Mouse (Mus musculus): Measurements from ENCODE around the gene Usp49. TPM values are rescaled to one million over a fixed set of nuclear protein-coding genes. Genes with fewer than 3 reads are reported as not detected.

Gene Usp49
- polyA plus RNA-seq, 1 experiment from 2014 or later = 7.9 TPM

DNA sequence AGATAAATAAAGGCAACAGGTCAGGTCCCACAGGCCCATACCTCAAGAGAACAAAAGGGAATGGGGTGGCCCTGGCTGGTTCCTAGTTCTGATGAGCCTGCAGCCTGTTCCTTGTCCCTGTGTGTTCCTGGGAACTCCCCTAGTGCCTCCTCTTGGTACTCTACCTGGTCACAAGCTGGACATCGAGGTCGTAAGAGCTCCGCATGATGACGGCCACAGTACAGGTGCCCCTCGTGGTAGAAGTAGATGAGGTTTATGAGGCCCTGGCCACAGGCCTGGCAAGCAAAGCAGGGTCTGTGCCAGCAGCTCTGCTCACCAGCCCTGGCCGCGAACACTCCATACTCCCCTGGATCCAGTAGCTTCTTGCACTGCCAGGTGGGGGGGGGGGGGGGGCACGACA lies 59.4 kb downstream of the Usp49 start:
- no peaks in the 10 kb centered on the region for H3K9me3 ChIP-seq (ENCODE audit: control insufficient read depth, low read length)
- DNase-seq (ENCODE audit: low spot score) (no peak), ATAC-seq (ENCODE audit: insufficient read depth, low FRiP score, low TSS enrichment) (no peak)
- H3K4me3 ChIP-seq (ENCODE audit: low read depth, low read length) = no peak overlapping the region
- H3K4me2 ChIP-seq (ENCODE audit: low read depth) = no peak overlapping the region
- H3K9ac ChIP-seq (ENCODE audit: low read length) = no peak overlapping the region
- peaks cover 7% of the 10 kb centered on the region for H3K4me1 ChIP-seq (ENCODE audit: control insufficient read depth, insufficient read depth, low read length)
- no peaks in the 10 kb centered on the region for H3K36me3 ChIP-seq (ENCODE audit: control insufficient read depth, insufficient read depth, low read length)
- 82% methylated on average over 7 of the region's 8 CpGs for WGBS
- H3K27ac ChIP-seq (ENCODE audit: low read depth, low read length) = no peak overlapping the region
- no peaks in the 10 kb centered on the region for H3K27me3 ChIP-seq (ENCODE audit: control insufficient read depth, insufficient read depth, low read length)

DNA sequence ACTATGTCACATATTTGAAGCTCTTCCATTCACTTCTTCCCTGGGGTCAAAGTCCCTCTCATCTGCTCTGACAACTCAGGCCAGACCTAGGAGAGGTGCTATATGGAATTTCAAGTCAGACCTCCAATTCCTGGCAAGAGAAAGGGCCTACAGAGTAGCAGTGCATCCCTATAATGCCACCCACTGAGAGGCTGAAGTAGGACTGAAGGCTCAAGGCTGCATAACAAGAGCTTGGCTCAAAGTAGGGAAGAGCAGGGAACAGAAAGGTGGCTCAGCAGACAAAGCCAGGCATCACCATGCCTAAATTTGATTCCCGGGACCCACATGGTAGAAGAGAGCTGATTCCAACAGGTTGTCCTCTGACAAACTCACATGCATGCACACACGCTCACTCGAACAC lies 61.2 kb downstream of the Usp49 start:
- Histone ChIP-seq H3K27ac (ENCODE audit: low read depth, low read length) (no peak overlapping the region), H3K27me3 (ENCODE audit: control insufficient read depth, insufficient read depth, low read length) (no peaks in the 10 kb centered on the region), H3K36me3 (ENCODE audit: control insufficient read depth, insufficient read depth, low read length) (no peaks in the 10 kb centered on the region), H3K9me3 (ENCODE audit: control insufficient read depth, low read length) (no peaks in the 10 kb centered on the region), H3K4me3 (ENCODE audit: low read depth, low read length) (no peak overlapping the region), H3K4me2 (ENCODE audit: low read depth) (no peak overlapping the region), H3K4me1 (ENCODE audit: control insufficient read depth, insufficient read depth, low read length) (peaks cover 7% of the 10 kb centered on the region), H3K9ac (ENCODE audit: low read length) (no peak overlapping the region)
- no peak for DNase-seq (ENCODE audit: low spot score)
- 89% methylated on average over 3 of the region's 3 CpGs for WGBS
- no peak for ATAC-seq (ENCODE audit: insufficient read depth, low FRiP score, low TSS enrichment)

DNA sequence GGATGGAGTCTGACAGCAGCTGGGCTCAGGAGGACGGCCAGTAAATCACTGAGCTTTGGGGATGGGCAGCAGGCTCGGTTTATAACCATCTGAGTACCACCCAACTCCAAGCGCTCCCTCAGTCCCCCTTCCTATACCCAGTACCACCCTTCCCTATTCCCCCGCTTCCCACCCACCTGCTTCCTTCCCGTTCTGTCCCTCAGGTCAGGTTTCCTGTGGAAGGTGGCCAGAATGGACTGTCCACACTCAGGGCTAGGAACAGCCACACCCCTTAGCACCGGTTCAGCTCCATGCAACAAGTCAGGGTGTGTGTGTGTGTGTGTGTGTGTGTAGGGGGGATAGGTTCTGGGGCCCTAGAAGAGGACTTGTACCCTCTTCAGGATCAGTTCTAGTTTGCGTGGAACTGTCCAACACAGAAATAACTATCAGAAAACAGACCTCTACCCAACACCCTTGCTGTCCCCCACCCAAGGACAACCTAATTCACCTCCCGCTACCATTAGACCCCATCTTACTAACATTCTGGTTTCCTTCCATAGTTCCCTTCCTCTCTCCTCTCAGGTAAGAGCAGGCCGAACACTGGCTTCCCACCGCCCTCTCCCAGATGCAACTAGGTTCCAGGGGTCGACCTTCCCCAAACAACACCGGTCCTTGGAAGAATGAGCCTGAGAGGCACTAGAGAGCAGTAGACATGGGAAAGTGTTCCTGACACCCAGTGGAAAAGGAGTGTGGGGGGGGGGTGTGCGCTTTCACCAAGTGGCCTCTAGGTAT lies 63.4 kb downstream of the Usp49 start:
- no peak for ATAC-seq (ENCODE audit: insufficient read depth, low FRiP score, low TSS enrichment)
- no peak overlapping the region for H3K27ac ChIP-seq (ENCODE audit: low read depth, low read length)
- WGBS = 33% methylated on average over 13 of the region's 13 CpGs
- peak overlapping the region; percentile 66 for H3K4me2 ChIP-seq (ENCODE audit: low read depth)
- no peaks in the 10 kb centered on the region for H3K9me3 ChIP-seq (ENCODE audit: control insufficient read depth, low read length)
- H3K4me1 ChIP-seq (ENCODE audit: control insufficient read depth, insufficient read depth, low read length) = no peaks in the 10 kb centered on the region
- H3K36me3 ChIP-seq (ENCODE audit: control insufficient read depth, insufficient read depth, low read length) = no peaks in the 10 kb centered on the region
- peak overlapping the region; percentile 72 for H3K9ac ChIP-seq (ENCODE audit: low read length)
- no peak for DNase-seq (ENCODE audit: low spot score)
- no peaks in the 10 kb centered on the region for H3K27me3 ChIP-seq (ENCODE audit: control insufficient read depth, insufficient read depth, low read length)
- peak overlapping the region; percentile 48 for H3K4me3 ChIP-seq (ENCODE audit: low read depth, low read length)

DNA sequence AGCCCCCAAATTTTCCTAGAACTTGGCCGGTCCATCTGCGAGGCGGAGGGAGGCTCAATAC lies 63.8 kb downstream of the Usp49 start, which contains the start of gene Gm21981:
Gene Gm21981 (minus strand): TSS at position 14 of the 61 bp plus-strand sequence.
- no peaks in the 10 kb centered on the region for H3K4me1 ChIP-seq (ENCODE audit: control insufficient read depth, insufficient read depth, low read length)
- no peak for ATAC-seq (ENCODE audit: insufficient read depth, low FRiP score, low TSS enrichment)
- peak within 1 kb of the TSS; percentile 72 for H3K9ac ChIP-seq (ENCODE audit: low read length)
- 0% methylated on average over 3 of the region's 3 CpGs for WGBS
- no peaks in the 10 kb centered on the region for H3K36me3 ChIP-seq (ENCODE audit: control insufficient read depth, insufficient read depth, low read length)
- H3K4me3 ChIP-seq (ENCODE audit: low read depth, low read length) = peak within 1 kb of the TSS; percentile 48
- H3K4me2 ChIP-seq (ENCODE audit: low read depth) = peak within 1 kb of the TSS; percentile 66
- DNase-seq (ENCODE audit: low spot score) = no peak
- no peaks in the 10 kb centered on the region for H3K9me3 ChIP-seq (ENCODE audit: control insufficient read depth, low read length)
- peak within 1 kb of the TSS; percentile 45; the same call in 1 of the 2 replicates for H3K27ac ChIP-seq (ENCODE audit: low read depth, low read length)
- no peaks in the 10 kb centered on the region for H3K27me3 ChIP-seq (ENCODE audit: control insufficient read depth, insufficient read depth, low read length)

DNA sequence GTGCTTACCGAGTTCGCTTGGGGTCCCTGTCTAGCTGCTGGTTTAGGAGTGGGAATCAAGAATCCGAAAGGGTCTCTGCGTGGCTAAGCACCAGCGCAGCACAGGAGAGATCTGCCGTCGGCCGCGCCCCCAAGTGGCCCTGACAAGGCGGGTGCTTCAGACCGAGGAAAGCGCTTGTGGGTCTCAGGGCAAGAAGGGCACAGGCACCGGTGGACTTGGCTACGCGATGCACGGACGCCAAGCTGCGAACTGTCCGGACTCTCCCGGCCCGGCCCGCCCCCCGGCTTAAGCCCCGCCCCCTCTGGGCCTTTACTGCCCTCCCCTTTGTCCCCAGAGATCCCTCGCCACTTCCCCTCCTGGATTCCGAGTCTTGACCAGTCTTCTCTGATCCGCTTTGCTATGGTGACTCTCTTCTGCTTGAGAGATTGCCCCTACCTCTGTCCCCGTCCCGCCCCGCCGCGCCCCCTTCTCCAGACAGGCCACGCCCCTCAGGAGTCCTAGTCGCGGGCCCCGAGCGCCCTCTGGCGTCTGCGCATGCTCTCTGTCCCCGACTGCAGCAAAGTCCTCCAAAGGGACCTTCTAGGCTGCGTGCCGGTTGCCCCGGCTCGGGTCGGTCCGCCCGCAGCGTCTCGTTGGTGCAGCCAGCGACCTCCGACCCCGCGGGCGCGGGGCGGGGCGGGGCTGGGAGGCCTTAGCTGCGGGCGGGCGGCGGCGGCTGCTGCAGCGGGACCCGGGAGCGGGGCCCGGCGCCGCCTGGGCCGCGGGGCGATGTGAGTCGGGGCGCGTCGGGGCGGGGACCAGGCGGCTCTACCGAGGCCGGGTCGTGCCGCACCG lies 64.2 kb downstream of the Usp49 start, which contains the start of gene Prickle4:
Gene Prickle4 (minus strand): TSS at position 234 of the 834 bp plus-strand sequence.
- Histone ChIP-seq H3K4me1 (ENCODE audit: control insufficient read depth, insufficient read depth, low read length) (no peaks in the 10 kb centered on the region), H3K27ac (ENCODE audit: low read depth, low read length) (peak within 1 kb of the TSS; percentile 45; the same call in 1 of the 2 replicates), H3K4me2 (ENCODE audit: low read depth) (peak within 1 kb of the TSS; percentile 66), H3K4me3 (ENCODE audit: low read depth, low read length) (peak within 1 kb of the TSS; percentile 48), H3K36me3 (ENCODE audit: control insufficient read depth, insufficient read depth, low read length) (no peaks in the 10 kb centered on the region), H3K27me3 (ENCODE audit: control insufficient read depth, insufficient read depth, low read length) (no peaks in the 10 kb centered on the region), H3K9ac (ENCODE audit: low read length) (peak within 1 kb of the TSS; percentile 72), H3K9me3 (ENCODE audit: control insufficient read depth, low read length) (no peaks in the 10 kb centered on the region)
- DNase-seq (ENCODE audit: low spot score) = peak; percentile 98
- peak; percentile 94 for ATAC-seq (ENCODE audit: insufficient read depth, low FRiP score, low TSS enrichment)
- WGBS = 1% methylated on average over 58 of the region's 82 CpGs

DNA sequence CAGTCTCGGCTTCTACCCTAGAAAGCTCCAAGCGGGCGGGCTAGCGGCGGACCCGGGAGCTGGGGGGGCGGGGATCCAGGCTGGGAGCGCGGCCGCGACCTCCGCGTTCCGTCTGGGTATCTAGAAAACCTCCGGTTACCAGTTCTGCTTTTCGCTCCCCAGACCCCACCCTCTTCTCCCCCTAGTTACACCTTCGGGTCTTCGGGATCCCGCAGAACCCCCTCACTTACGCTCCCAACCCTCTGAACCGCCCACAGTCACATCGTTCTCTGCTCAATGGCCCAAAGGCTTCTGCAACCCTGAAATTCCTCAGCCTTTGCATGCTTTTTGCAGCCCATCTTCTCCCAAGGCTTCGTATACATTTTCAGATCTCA lies 64.8 kb downstream of the Usp49 start:
- no peaks in the 10 kb centered on the region for H3K27me3 ChIP-seq (ENCODE audit: control insufficient read depth, insufficient read depth, low read length)
- H3K9me3 ChIP-seq (ENCODE audit: control insufficient read depth, low read length) = no peaks in the 10 kb centered on the region
- WGBS = under 1% methylated on average over 18 of the region's 23 CpGs
- H3K4me2 ChIP-seq (ENCODE audit: low read depth) = peak overlapping the region; percentile 66
- DNase-seq (ENCODE audit: low spot score) (no peak), ATAC-seq (ENCODE audit: insufficient read depth, low FRiP score, low TSS enrichment) (peak; percentile 9; the same call in 1 of the 2 replicates)
- no peak overlapping the region for H3K27ac ChIP-seq (ENCODE audit: low read depth, low read length)
- H3K9ac ChIP-seq (ENCODE audit: low read length) = peak overlapping the region; percentile 72
- no peaks in the 10 kb centered on the region for H3K4me1 ChIP-seq (ENCODE audit: control insufficient read depth, insufficient read depth, low read length)
- H3K36me3 ChIP-seq (ENCODE audit: control insufficient read depth, insufficient read depth, low read length) = no peaks in the 10 kb centered on the region
- peak overlapping the region; percentile 48 for H3K4me3 ChIP-seq (ENCODE audit: low read depth, low read length)

DNA sequence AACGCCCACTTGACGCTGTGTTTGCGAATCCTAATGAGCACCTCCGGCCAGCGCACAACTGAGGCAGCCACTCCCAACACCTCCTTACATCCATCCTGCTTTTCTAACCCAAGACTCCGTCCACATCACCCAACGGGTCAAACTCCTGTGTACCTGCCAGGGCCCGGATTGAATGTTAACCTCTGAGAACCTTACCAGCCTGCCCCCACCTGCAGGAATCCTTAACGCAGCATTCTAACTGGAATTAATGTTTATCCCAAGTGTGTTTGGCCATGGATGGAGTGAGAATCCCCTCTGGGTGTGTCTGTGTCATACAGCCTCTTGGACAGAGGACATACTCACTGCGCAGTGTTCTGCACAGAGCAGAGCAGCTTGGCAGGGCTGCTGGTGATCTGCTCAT lies 67.7 kb downstream of the Usp49 start:
- 91% methylated on average over 10 of the region's 10 CpGs for WGBS
- Histone ChIP-seq H3K9ac (ENCODE audit: low read length) (no peak overlapping the region), H3K4me3 (ENCODE audit: low read depth, low read length) (no peak overlapping the region), H3K27me3 (ENCODE audit: control insufficient read depth, insufficient read depth, low read length) (peaks cover 4% of the 10 kb centered on the region; the same call in 1 of the 2 replicates), H3K4me1 (ENCODE audit: control insufficient read depth, insufficient read depth, low read length) (no peaks in the 10 kb centered on the region), H3K36me3 (ENCODE audit: control insufficient read depth, insufficient read depth, low read length) (no peaks in the 10 kb centered on the region), H3K9me3 (ENCODE audit: control insufficient read depth, low read length) (no peaks in the 10 kb centered on the region), H3K27ac (ENCODE audit: low read depth, low read length) (no peak overlapping the region), H3K4me2 (ENCODE audit: low read depth) (no peak overlapping the region)
- ATAC-seq (ENCODE audit: insufficient read depth, low FRiP score, low TSS enrichment) (no peak), DNase-seq (ENCODE audit: low spot score) (no peak)

DNA sequence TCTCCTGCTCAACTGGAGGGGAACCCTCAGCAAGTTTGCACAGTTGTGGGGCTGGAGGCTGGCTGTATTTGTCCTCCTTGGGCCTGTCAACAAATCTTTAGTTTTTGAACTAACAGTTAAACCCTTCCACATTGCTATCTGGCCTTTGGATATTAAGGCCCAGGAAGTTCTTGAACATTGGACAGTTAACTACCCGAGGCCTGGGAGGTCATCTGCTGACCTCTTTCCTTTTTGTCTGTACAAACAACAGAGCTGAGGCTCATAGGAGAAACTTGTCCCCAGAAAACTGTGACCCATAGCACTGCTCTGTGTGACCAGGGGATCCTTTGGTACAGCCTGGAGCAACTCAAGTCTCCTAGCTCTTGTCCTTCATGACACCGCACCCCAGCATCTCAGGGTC lies 68.6 kb downstream of the Usp49 start:
- ATAC-seq (ENCODE audit: insufficient read depth, low FRiP score, low TSS enrichment) = no peak
- H3K4me2 ChIP-seq (ENCODE audit: low read depth) = no peak overlapping the region
- H3K27me3 ChIP-seq (ENCODE audit: control insufficient read depth, insufficient read depth, low read length) = peaks cover 7% of the 10 kb centered on the region; the same call in 1 of the 2 replicates
- H3K36me3 ChIP-seq (ENCODE audit: control insufficient read depth, insufficient read depth, low read length) = no peaks in the 10 kb centered on the region
- no peak overlapping the region for H3K9ac ChIP-seq (ENCODE audit: low read length)
- no peaks in the 10 kb centered on the region for H3K4me1 ChIP-seq (ENCODE audit: control insufficient read depth, insufficient read depth, low read length)
- DNase-seq (ENCODE audit: low spot score) = no peak
- no peaks in the 10 kb centered on the region for H3K9me3 ChIP-seq (ENCODE audit: control insufficient read depth, low read length)
- no peak overlapping the region for H3K4me3 ChIP-seq (ENCODE audit: low read depth, low read length)
- 84% methylated on average over 2 of the region's 2 CpGs for WGBS
- no peak overlapping the region for H3K27ac ChIP-seq (ENCODE audit: low read depth, low read length)

DNA sequence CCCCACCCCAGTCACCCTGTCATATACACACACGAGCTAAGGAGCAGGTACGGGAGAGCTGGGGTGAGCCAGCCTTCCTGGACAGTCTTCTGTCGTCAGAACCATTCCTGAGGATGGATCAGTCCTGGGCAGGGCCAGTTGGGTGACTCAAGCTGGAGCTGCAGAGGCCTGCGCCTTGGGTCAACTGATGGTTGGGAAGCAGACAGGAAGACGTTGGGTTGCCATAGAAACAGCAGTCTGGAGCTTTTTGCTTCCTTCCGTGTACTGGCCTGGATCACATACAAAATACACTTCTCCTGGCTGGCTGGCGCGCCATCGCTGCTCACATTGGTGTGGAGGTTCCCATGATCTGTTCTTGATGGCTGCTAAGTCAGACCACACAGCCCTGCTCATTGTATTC lies 71.3 kb downstream of the Usp49 start:
- 82% methylated on average over 9 of the region's 9 CpGs for WGBS
- H3K36me3 ChIP-seq (ENCODE audit: control insufficient read depth, insufficient read depth, low read length) = no peaks in the 10 kb centered on the region

More for the DNA sequence above, 71.3 kb downstream of the Usp49 start:
- H3K4me2 ChIP-seq (ENCODE audit: low read depth) = no peak overlapping the region
- no peak overlapping the region for H3K27ac ChIP-seq (ENCODE audit: low read depth, low read length)
- no peaks in the 10 kb centered on the region for H3K9me3 ChIP-seq (ENCODE audit: control insufficient read depth, low read length)
- DNase-seq (ENCODE audit: low spot score) (no peak), ATAC-seq (ENCODE audit: insufficient read depth, low FRiP score, low TSS enrichment) (no peak)
- no peaks in the 10 kb centered on the region for H3K4me1 ChIP-seq (ENCODE audit: control insufficient read depth, insufficient read depth, low read length)
- H3K4me3 ChIP-seq (ENCODE audit: low read depth, low read length) = no peak overlapping the region
- no peak overlapping the region for H3K9ac ChIP-seq (ENCODE audit: low read length)
- H3K27me3 ChIP-seq (ENCODE audit: control insufficient read depth, insufficient read depth, low read length) = peaks cover 7% of the 10 kb centered on the region; the same call in 1 of the 2 replicates
